Mouse (Mus musculus) MEL-GATA-1-ER (cell line): ENCODE measurements around the gene Metap1d.
A peak's percentile ranks its signal among the peaks of the same experiment; 100 is the strongest.

ENCODE experiments used
- DNase-seq: peaks from one replicate; pipeline ENCODE4 v3.0.0-alpha.2; 2012; ENCODE audit warnings: low read depth; ENCODE audit errors: extremely low read depth

Metap1d gene

GRCm38 (mm10) chr2:71474345-71474744 is 21.3 kb downstream of the Metap1d start:
- DNase-seq, result no peak

- no peak for DNase-seq
Measured at GRCm38 (mm10) chr2:71475311-71475710, 22.2 kb downstream of the Metap1d start.

- DNase-seq, result no peak
Measured at GRCm38 (mm10) chr2:71475760-71476159, 22.7 kb downstream of the Metap1d start.

- DNase-seq, result no peak
Measured at GRCm38 (mm10) chr2:71477787-71478186, 24.7 kb downstream of the Metap1d start.

- DNase-seq, result no peak
Measured at GRCm38 (mm10) chr2:71479917-71480316, 26.8 kb downstream of the Metap1d start.

- peak; percentile 64 for DNase-seq
Measured at GRCm38 (mm10) chr2:71481825-71482224, 28.7 kb downstream of the Metap1d start.

- no peak for DNase-seq
Measured at GRCm38 (mm10) chr2:71483046-71483716, 30.1 kb downstream of the Metap1d start.

- no peak for DNase-seq
Measured at GRCm38 (mm10) chr2:71483717-71484066, 30.6 kb downstream of the Metap1d start.

- DNase-seq, result no peak
Measured at GRCm38 (mm10) chr2:71491295-71491694, 38.2 kb downstream of the Metap1d start.

GRCm38 (mm10) chr2:71493161-71493683 is 40.1 kb downstream of the Metap1d start:
- no peak for DNase-seq

GRCm38 (mm10) chr2:71494503-71494902 is 41.4 kb downstream of the Metap1d start:
- DNase-seq, result no peak

GRCm38 (mm10) chr2:71494971-71495370 is 41.9 kb downstream of the Metap1d start:
- DNase-seq, result no peak

GRCm38 (mm10) chr2:71497175-71497574 is 44.1 kb downstream of the Metap1d start:
- no peak for DNase-seq

GRCm38 (mm10) chr2:71499276-71500230 is 46.5 kb downstream of the Metap1d start:
- DNase-seq, result no peak

GRCm38 (mm10) chr2:71504852-71505251 is 51.8 kb downstream of the Metap1d start:
- DNase-seq, result no peak

- DNase-seq, result no peak
Measured at GRCm38 (mm10) chr2:71511209-71511608, 58.1 kb downstream of the Metap1d start.

- DNase-seq, result no peak
Measured at GRCm38 (mm10) chr2:71512326-71512725, 59.2 kb downstream of the Metap1d start.

- DNase-seq, result no peak
Measured at GRCm38 (mm10) chr2:71516995-71517394, 63.9 kb downstream of the Metap1d start.

- no peak for DNase-seq
Measured at GRCm38 (mm10) chr2:71517466-71518099, 64.5 kb downstream of the Metap1d start.

GRCm38 (mm10) chr2:71522871-71523270 is 69.8 kb downstream of the Metap1d start:
- no peak for DNase-seq

- no peak for DNase-seq
Measured at GRCm38 (mm10) chr2:71523431-71523830, 70.4 kb downstream of the Metap1d start.

GRCm38 (mm10) chr2:71524763-71525162 is 71.7 kb downstream of the Metap1d start:
- no peak for DNase-seq
